Mouse (Mus musculus): ENCODE measurements at regions not wholly inside any gene's neighbourhood (a gene's known extent, or its start where the extent isn't known, plus 50 kb on each side); places are given as distances from the start of the nearest gene placed in this dataset.

GRCm38 (mm10) chr3:18725507-18725906 is 777.3 kb downstream of the Cypt12 start:
- Histone ChIP-seq H3K4me3 (no peak overlapping the region), H3K27me3 (no peaks in the 10 kb centered on the region), H3K27ac (replicated peaks) (no peak overlapping the region), H3K9me3 (no peaks in the 10 kb centered on the region), H3K9ac (replicated peaks) (no peak overlapping the region), H3K4me1 (no peaks in the 10 kb centered on the region), H3K4me2 (replicated peaks) (no peak overlapping the region), H3K36me3 (no peaks in the 10 kb centered on the region)
- no peak for ATAC-seq (ENCODE audit: low FRiP score, low read depth)
- 100% methylated on average over 1 of the region's 1 CpGs for WGBS

GRCm38 (mm10) chr3:18731251-18731650 is 783.0 kb downstream of the Cypt12 start:
- Histone ChIP-seq H3K4me1 (no peaks in the 10 kb centered on the region), H3K9me3 (no peaks in the 10 kb centered on the region), H3K36me3 (no peaks in the 10 kb centered on the region), H3K27me3 (no peaks in the 10 kb centered on the region), H3K4me3 (no peak overlapping the region), H3K4me2 (replicated peaks) (no peak overlapping the region), H3K27ac (replicated peaks) (no peak overlapping the region), H3K9ac (replicated peaks) (no peak overlapping the region)
- WGBS = 31% methylated on average over 1 of the region's 1 CpGs
- no peak for ATAC-seq (ENCODE audit: low FRiP score, low read depth)

- Histone ChIP-seq H3K27ac (replicated peaks) (no peak overlapping the region), H3K27me3 (no peaks in the 10 kb centered on the region)
- 75% methylated on average over 2 of the region's 2 CpGs for WGBS
These were observed 783.5 kb downstream of the Cypt12 start for GRCm38 (mm10) chr3:18731674-18732073.

GRCm38 (mm10) chr3:18733540-18733939 is 785.3 kb downstream of the Cypt12 start:
- H3K4me3 ChIP-seq = no peak overlapping the region
- H3K4me2 ChIP-seq (replicated peaks) = no peak overlapping the region
- no peak overlapping the region for H3K9ac ChIP-seq (replicated peaks)
- no peaks in the 10 kb centered on the region for H3K27me3 ChIP-seq
- no peak for ATAC-seq (ENCODE audit: low FRiP score, low read depth)
- no peak overlapping the region for H3K27ac ChIP-seq (replicated peaks)
- no peaks in the 10 kb centered on the region for H3K36me3 ChIP-seq
- WGBS = 87% methylated on average over 1 of the region's 1 CpGs
- no peaks in the 10 kb centered on the region for H3K9me3 ChIP-seq
- no peaks in the 10 kb centered on the region for H3K4me1 ChIP-seq

More at GRCm38 (mm10) chr3:18731674-18732073, 783.5 kb downstream of the Cypt12 start:
- H3K36me3 ChIP-seq = no peaks in the 10 kb centered on the region
- ATAC-seq (ENCODE audit: low FRiP score, low read depth) = no peak
- no peaks in the 10 kb centered on the region for H3K9me3 ChIP-seq
- H3K4me3 ChIP-seq = no peak overlapping the region
- H3K9ac ChIP-seq (replicated peaks) = no peak overlapping the region
- no peaks in the 10 kb centered on the region for H3K4me1 ChIP-seq
- no peak overlapping the region for H3K4me2 ChIP-seq (replicated peaks)

- no peak overlapping the region for H3K4me2 ChIP-seq (replicated peaks)
- no peak for ATAC-seq (ENCODE audit: low FRiP score, low read depth)
These were observed 790.7 kb downstream of the Cypt12 start for GRCm38 (mm10) chr3:18738946-18739345.

GRCm38 (mm10) chr3:18740344-18740743 is 792.1 kb downstream of the Cypt12 start:
- Histone ChIP-seq H3K9ac (replicated peaks) (no peak overlapping the region), H3K4me2 (replicated peaks) (no peak overlapping the region), H3K4me3 (no peak overlapping the region), H3K27me3 (no peaks in the 10 kb centered on the region), H3K4me1 (no peaks in the 10 kb centered on the region), H3K27ac (replicated peaks) (no peak overlapping the region), H3K36me3 (no peaks in the 10 kb centered on the region), H3K9me3 (no peaks in the 10 kb centered on the region)
- ATAC-seq (ENCODE audit: low FRiP score, low read depth) = no peak
- WGBS = 87% methylated on average over 4 of the region's 4 CpGs

More at GRCm38 (mm10) chr3:18738946-18739345, 790.7 kb downstream of the Cypt12 start:
- Histone ChIP-seq H3K9me3 (no peaks in the 10 kb centered on the region), H3K27me3 (no peaks in the 10 kb centered on the region), H3K27ac (replicated peaks) (no peak overlapping the region), H3K36me3 (no peaks in the 10 kb centered on the region), H3K9ac (replicated peaks) (no peak overlapping the region), H3K4me3 (no peak overlapping the region), H3K4me1 (no peaks in the 10 kb centered on the region)

GRCm38 (mm10) chr3:18743474-18743873 is 795.3 kb downstream of the Cypt12 start:
- no peak overlapping the region for H3K4me3 ChIP-seq
- no peak overlapping the region for H3K9ac ChIP-seq (replicated peaks)
- ATAC-seq (ENCODE audit: low FRiP score, low read depth) = no peak
- H3K4me2 ChIP-seq (replicated peaks) = no peak overlapping the region
- H3K27ac ChIP-seq (replicated peaks) = no peak overlapping the region
- no peaks in the 10 kb centered on the region for H3K36me3 ChIP-seq
- H3K4me1 ChIP-seq = no peaks in the 10 kb centered on the region
- no peaks in the 10 kb centered on the region for H3K9me3 ChIP-seq
- no peaks in the 10 kb centered on the region for H3K27me3 ChIP-seq
- 89% methylated on average over 2 of the region's 2 CpGs for WGBS

- Histone ChIP-seq H3K27ac (replicated peaks) (no peak overlapping the region), H3K27me3 (no peaks in the 10 kb centered on the region), H3K4me2 (replicated peaks) (no peak overlapping the region), H3K4me3 (no peak overlapping the region), H3K36me3 (no peaks in the 10 kb centered on the region), H3K9me3 (no peaks in the 10 kb centered on the region), H3K4me1 (no peaks in the 10 kb centered on the region), H3K9ac (replicated peaks) (no peak overlapping the region)
- 90% methylated on average over 3 of the region's 3 CpGs for WGBS
- no peak for ATAC-seq (ENCODE audit: low FRiP score, low read depth)
These were observed 796.0 kb downstream of the Cypt12 start for GRCm38 (mm10) chr3:18744216-18744615.

GRCm38 (mm10) chr3:18746206-18746605 is 798.0 kb downstream of the Cypt12 start:
- H3K27ac ChIP-seq (replicated peaks) = no peak overlapping the region
- no peaks in the 10 kb centered on the region for H3K9me3 ChIP-seq
- no peak overlapping the region for H3K4me3 ChIP-seq
- H3K36me3 ChIP-seq = no peaks in the 10 kb centered on the region
- no peak for ATAC-seq (ENCODE audit: low FRiP score, low read depth)
- no peaks in the 10 kb centered on the region for H3K27me3 ChIP-seq
- no peak overlapping the region for H3K9ac ChIP-seq (replicated peaks)
- no peaks in the 10 kb centered on the region for H3K4me1 ChIP-seq
- H3K4me2 ChIP-seq (replicated peaks) = no peak overlapping the region

GRCm38 (mm10) chr3:18746898-18747297 is 798.7 kb downstream of the Cypt12 start:
- ATAC-seq (ENCODE audit: low FRiP score, low read depth) = no peak
- Histone ChIP-seq H3K9me3 (no peaks in the 10 kb centered on the region), H3K4me2 (replicated peaks) (no peak overlapping the region), H3K9ac (replicated peaks) (no peak overlapping the region), H3K36me3 (no peaks in the 10 kb centered on the region), H3K27me3 (no peaks in the 10 kb centered on the region), H3K4me3 (no peak overlapping the region), H3K27ac (replicated peaks) (no peak overlapping the region), H3K4me1 (0 out of 2 replicates have a peak, but pooled peaks cover 3% of the 10 kb centered on the region)
- 71% methylated on average over 2 of the region's 2 CpGs for WGBS

GRCm38 (mm10) chr3:18751660-18752259 is 803.5 kb downstream of the Cypt12 start:
- Histone ChIP-seq H3K9ac (replicated peaks) (no peak overlapping the region), H3K27me3 (no peaks in the 10 kb centered on the region), H3K4me3 (no peak overlapping the region), H3K27ac (replicated peaks) (no peak overlapping the region), H3K4me2 (replicated peaks) (no peak overlapping the region), H3K36me3 (no peaks in the 10 kb centered on the region), H3K9me3 (no peaks in the 10 kb centered on the region), H3K4me1 (0 out of 2 replicates have a peak, but pooled peaks cover 3% of the 10 kb centered on the region)
- no peak for ATAC-seq (ENCODE audit: low FRiP score, low read depth)
- 66% methylated on average over 6 of the region's 6 CpGs for WGBS

GRCm38 (mm10) chr3:18764301-18765078 is 816.3 kb downstream of the Cypt12 start:
- no peak overlapping the region for H3K27ac ChIP-seq (replicated peaks)
- 91% methylated on average over 3 of the region's 3 CpGs for WGBS
- H3K36me3 ChIP-seq = no peaks in the 10 kb centered on the region
- no peak overlapping the region for H3K4me2 ChIP-seq (replicated peaks)
- H3K9me3 ChIP-seq = no peaks in the 10 kb centered on the region
- H3K4me3 ChIP-seq = no peak overlapping the region
- H3K9ac ChIP-seq (replicated peaks) = no peak overlapping the region
- no peaks in the 10 kb centered on the region for H3K27me3 ChIP-seq
- peaks cover 4% of the 10 kb centered on the region; the same call in 1 of the 2 replicates for H3K4me1 ChIP-seq
- no peak; the same call in 1 of the 2 replicates for ATAC-seq (ENCODE audit: low FRiP score, low read depth)

All from midbrain, embryonic 12.5 days (tissue).